Mouse (Mus musculus): Measurements from ENCODE around the gene Prdm1.

GRCm38 (mm10) chr10:44461063-44461462 lies 67.2 kb downstream of the Prdm1 start:
- TF ChIP-seq EP300 (IDR thresholded peaks at IDR 0.05; ENCODE audit: insufficient read depth, low read depth, low read length) (no peak), POLR2A (IDR thresholded peaks at IDR 0.05; ENCODE audit: insufficient read depth, low read length) (no peak)
